Mouse (Mus musculus) forebrain, embryonic 11.5 days (tissue): ENCODE measurements around the gene Slc16a7. TPM values are rescaled to one million over a fixed set of nuclear protein-coding genes. Genes with fewer than 3 reads are reported as not detected.
A peak's percentile ranks its signal among the peaks of the same experiment; 100 is the strongest.

Experiments used
- ATAC-seq: fragments of 200-750 bp; cut with Nextera tagmentation; replicated peaks from 2 replicates; pipeline ENCODE4 v1.8.0; 2017; ENCODE audit warnings: moderate TSS enrichment; ENCODE audit not compliant: low FRiP score
- DNase-seq: peaks from one replicate; pipeline ENCODE4 v3.0.0-alpha.2; 2017; ENCODE audit warnings: low spot score
- H3K27ac ChIP-seq: fragments of 300-500 bp; sonication (generic); 2 replicates; pipeline ENCODE4 v1.5.1; 2014; ENCODE audit warnings: low read depth, low read length
- H3K27me3 ChIP-seq: fragments of 300-500 bp; sonication (generic); 2 replicates; pipeline ENCODE4 v1.6.1; 2014; ENCODE audit warnings: mild to moderate bottlenecking, low read length, mixed read lengths; ENCODE audit not compliant: control insufficient read depth, insufficient read depth
- H3K36me3 ChIP-seq: fragments of 300-500 bp; sonication (generic); 2 replicates; pipeline ENCODE4 v1.6.1; 2014; ENCODE audit warnings: mild to moderate bottlenecking, low read length, moderate library complexity, mixed read lengths; ENCODE audit not compliant: control insufficient read depth, insufficient read depth
- H3K4me1 ChIP-seq: fragments of 300-500 bp; sonication (generic); replicated peaks from 2 replicates; pipeline ENCODE4 v1.6.1; 2014; ENCODE audit warnings: low read length, mixed read lengths; ENCODE audit not compliant: control insufficient read depth, insufficient read depth
- H3K4me2 ChIP-seq: fragments of 300-500 bp; sonication (generic); 2 replicates; pipeline ENCODE4 v1.6.1; 2014; ENCODE audit warnings: low read depth, mild to moderate bottlenecking, low read length, moderate library complexity, mixed read lengths; ENCODE audit not compliant: severe bottlenecking
- H3K4me3 ChIP-seq: fragments of 300-500 bp; sonication (generic); 2 replicates; pipeline ENCODE4 v1.5.1; 2014; ENCODE audit warnings: low read depth, low read length
- H3K9ac ChIP-seq: fragments of 300-500 bp; sonication (generic); 2 replicates; pipeline ENCODE4 v1.6.1; 2014; ENCODE audit warnings: low read length
- H3K9me3 ChIP-seq: fragments of 300-500 bp; sonication (generic); 2 replicates; pipeline ENCODE4 v1.6.1; 2016; ENCODE audit warnings: low read length, mixed read lengths; ENCODE audit not compliant: control insufficient read depth
- WGBS: fragments of 180-500 bp; shearing (Covaris S2); extraction: QIAGEN DNeasy Blood & Tissue Kit; methylation state at CpG from one replicate; pipeline ENCODE4 v1.1.7; 2014; 5-methylcytosine and 5-hydroxymethylcytosine counted together
- polyA plus RNA-seq: library from polyadenylated mRNA; unstranded; fragments of >200 nt; fragmentation: Nextera tagmentation; extraction: Ambion mirVana; gene quantifications from 2 replicates; pipeline ENCODE4 v1.2.1, GENCODE M21; 2014

The Slc16a7 gene
- polyA plus RNA-seq, 1 experiment from 2014 or later, result 3.5 TPM

- no peak for DNase-seq
- Histone ChIP-seq H3K36me3 (no peaks in the 10 kb centered on the region), H3K4me1 (no peaks in the 10 kb centered on the region), H3K27me3 (no peaks in the 10 kb centered on the region), H3K9ac (no peak overlapping the region), H3K9me3 (no peaks in the 10 kb centered on the region), H3K27ac (no peak overlapping the region), H3K4me2 (no peak overlapping the region), H3K4me3 (no peak overlapping the region)
- WGBS, result 28% methylated on average over 5 of the region's 5 CpGs
- 0 out of 2 replicates have a peak, but pooled peaks have one; percentile 23 for ATAC-seq
These were observed 205.1 kb downstream of the Slc16a7 start for GRCm38 (mm10) chr10:125184146-125184545.

GRCm38 (mm10) chr10:125182545-125182944, 206.7 kb downstream of the Slc16a7 start:
- no peaks in the 10 kb centered on the region for H3K9me3 ChIP-seq
- no peak for DNase-seq
- ATAC-seq, result no peak
- WGBS, result 92% methylated on average over 3 of the region's 3 CpGs
- no peak overlapping the region for H3K4me2 ChIP-seq
- no peaks in the 10 kb centered on the region for H3K4me1 ChIP-seq
- H3K9ac ChIP-seq, result no peak overlapping the region
- no peak overlapping the region for H3K27ac ChIP-seq
- no peaks in the 10 kb centered on the region for H3K36me3 ChIP-seq
- no peak overlapping the region for H3K4me3 ChIP-seq
- no peaks in the 10 kb centered on the region for H3K27me3 ChIP-seq

GRCm38 (mm10) chr10:125177782-125178181, 211.5 kb downstream of the Slc16a7 start:
- no peaks in the 10 kb centered on the region for H3K9me3 ChIP-seq
- H3K9ac ChIP-seq, result no peak overlapping the region
- no peak for ATAC-seq
- no peak overlapping the region for H3K27ac ChIP-seq
- H3K4me3 ChIP-seq, result no peak overlapping the region
- H3K4me1 ChIP-seq, result no peaks in the 10 kb centered on the region; the same call in 1 of the 2 replicates
- no peaks in the 10 kb centered on the region for H3K36me3 ChIP-seq
- WGBS, result 85% methylated on average over 2 of the region's 2 CpGs
- H3K4me2 ChIP-seq, result no peak overlapping the region
- no peak for DNase-seq
- H3K27me3 ChIP-seq, result no peaks in the 10 kb centered on the region

GRCm38 (mm10) chr10:125175013-125175650, 214.1 kb downstream of the Slc16a7 start:
- DNase-seq, result no peak
- Histone ChIP-seq H3K4me3 (no peak overlapping the region), H3K4me1 (no peaks in the 10 kb centered on the region; the same call in 1 of the 2 replicates), H3K4me2 (no peak overlapping the region), H3K9me3 (no peaks in the 10 kb centered on the region), H3K36me3 (no peaks in the 10 kb centered on the region), H3K27me3 (no peaks in the 10 kb centered on the region), H3K9ac (no peak overlapping the region), H3K27ac (0 out of 2 replicates have a peak overlapping the region, but pooled peaks have one; percentile 6)
- 26% methylated on average over 5 of the region's 5 CpGs for WGBS
- peak; percentile 89 for ATAC-seq

GRCm38 (mm10) chr10:125171625-125172024, 217.6 kb downstream of the Slc16a7 start:
- no peaks in the 10 kb centered on the region; the same call in 1 of the 2 replicates for H3K4me1 ChIP-seq
- ATAC-seq, result no peak
- H3K27me3 ChIP-seq, result no peaks in the 10 kb centered on the region
- H3K36me3 ChIP-seq, result no peaks in the 10 kb centered on the region
- H3K4me3 ChIP-seq, result no peak overlapping the region
- H3K27ac ChIP-seq, result no peak overlapping the region
- WGBS, result 92% methylated on average over 10 of the region's 10 CpGs
- no peak overlapping the region for H3K9ac ChIP-seq
- no peaks in the 10 kb centered on the region for H3K9me3 ChIP-seq
- H3K4me2 ChIP-seq, result no peak overlapping the region
- DNase-seq, result no peak

- Histone ChIP-seq H3K9me3 (no peaks in the 10 kb centered on the region), H3K27me3 (no peaks in the 10 kb centered on the region), H3K4me3 (no peak overlapping the region), H3K36me3 (no peaks in the 10 kb centered on the region), H3K4me1 (no peaks in the 10 kb centered on the region; the same call in 1 of the 2 replicates), H3K27ac (no peak overlapping the region), H3K4me2 (no peak overlapping the region), H3K9ac (no peak overlapping the region)
- 87% methylated on average over 6 of the region's 6 CpGs for WGBS
- ATAC-seq (no peak), DNase-seq (no peak)
These were observed 218.1 kb downstream of the Slc16a7 start for GRCm38 (mm10) chr10:125171154-125171553.
